Mouse (Mus musculus): ENCODE data around the gene Chrna9. TPM values are rescaled to one million over a fixed set of nuclear protein-coding genes. Genes with fewer than 3 reads are reported as not detected.
A peak's percentile ranks its signal among the peaks of the same experiment; 100 is the strongest.
"Not testable (repeated sequence)": the region's sequence is repeated elsewhere in the genome, so short reads cannot be mapped to it uniquely, and the experiment has no call there.

Gene Chrna9
- polyA plus RNA-seq, 2 experiments: not detected

DNA sequence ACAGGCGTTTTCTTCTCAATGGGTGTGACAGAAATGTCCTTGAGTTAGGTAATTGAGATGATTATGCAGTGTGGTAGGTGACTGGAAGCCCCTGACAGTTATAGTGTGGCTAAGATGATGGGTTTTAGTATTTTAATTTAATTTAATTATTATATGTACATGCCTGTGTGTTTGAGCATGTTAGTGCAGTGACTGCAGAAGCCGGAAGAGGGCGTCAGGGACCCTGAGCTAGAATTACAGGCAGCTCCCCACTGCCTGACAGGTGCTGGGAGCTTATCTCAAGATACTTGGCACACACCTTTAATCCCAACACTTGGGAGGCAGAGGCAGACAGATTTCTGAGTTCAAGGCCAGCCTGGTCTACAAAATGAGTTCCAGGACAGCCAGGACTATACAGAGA, 33.3 kb downstream of the Chrna9 start:
- Histone ChIP-seq H3K9me3 (ENCODE audit: control insufficient read depth, low read length) (no peaks in the 10 kb centered on the region), H3K4me3 (ENCODE audit: insufficient read depth in 1 of 2, low read depth in 2 of 2, low read length in 2 of 2) (no peak overlapping the region), H3K27me3 (ENCODE audit: control insufficient read depth, insufficient read depth, low read length) (no peaks in the 10 kb centered on the region), H3K4me1 (replicated peaks; ENCODE audit: control insufficient read depth in 2 of 2, insufficient read depth in 2 of 2, low read length in 1 of 2) (no peaks in the 10 kb centered on the region), H3K4me2 (ENCODE audit: low read depth) (no peak overlapping the region), H3K27ac (no peak overlapping the region), H3K9ac (replicated peaks) (no peak overlapping the region), H3K36me3 (replicated peaks; ENCODE audit: control insufficient read depth, insufficient read depth, low read depth) (no peaks in the 10 kb centered on the region)
- TF ChIP-seq CTCF (IDR thresholded peaks at IDR 0.05; ENCODE audit: low read depth) (no peak), EP300 (IDR thresholded peaks at IDR 0.05; ENCODE audit: low read depth) (no peak)
- no peak for DNase-seq (ENCODE audit: low read depth in 3 of 3, low spot score in 3 of 3)
- ATAC-seq (ENCODE audit: insufficient read depth): no peak
- WGBS (ENCODE audit: insufficient replicate concordance): 69% methylated on average over 3 of the region's 3 CpGs

DNA sequence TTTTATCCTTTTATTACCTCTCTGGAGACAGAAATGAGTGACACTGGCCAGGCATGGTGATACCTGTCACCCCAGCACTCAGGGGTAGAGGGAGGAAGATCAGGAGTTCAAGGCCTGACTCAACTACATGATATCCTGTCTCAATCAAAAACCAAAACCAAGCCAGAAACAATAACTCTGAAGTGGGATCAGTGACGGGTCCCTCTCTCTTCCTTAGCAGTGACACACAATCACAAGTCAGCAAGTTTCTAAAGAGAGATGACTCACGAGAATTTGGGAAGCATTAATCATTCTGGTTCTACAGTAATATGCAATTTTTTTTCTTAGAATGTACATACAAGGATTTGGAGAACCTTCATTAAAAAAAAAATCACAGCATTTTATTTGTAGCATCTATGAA, 38.5 kb downstream of the Chrna9 start:
- DNase-seq (ENCODE audit: low read depth in 3 of 3, low spot score in 3 of 3) (no peak), ATAC-seq (ENCODE audit: insufficient read depth) (no peak)
- WGBS (ENCODE audit: insufficient replicate concordance): 37% methylated on average over 2 of the region's 2 CpGs
- Histone ChIP-seq H3K9me3 (ENCODE audit: control insufficient read depth, low read length) (no peaks in the 10 kb centered on the region), H3K4me1 (replicated peaks; ENCODE audit: control insufficient read depth in 2 of 2, insufficient read depth in 2 of 2, low read length in 1 of 2) (no peaks in the 10 kb centered on the region), H3K4me2 (ENCODE audit: low read depth) (no peak overlapping the region), H3K4me3 (ENCODE audit: insufficient read depth in 1 of 2, low read depth in 2 of 2, low read length in 2 of 2) (no peak overlapping the region), H3K9ac (replicated peaks) (no peak overlapping the region), H3K27me3 (ENCODE audit: control insufficient read depth, insufficient read depth, low read length) (no peaks in the 10 kb centered on the region), H3K27ac (no peak overlapping the region), H3K36me3 (replicated peaks; ENCODE audit: control insufficient read depth, insufficient read depth, low read depth) (no peaks in the 10 kb centered on the region)
- TF ChIP-seq EP300 (IDR thresholded peaks at IDR 0.05; ENCODE audit: low read depth) (no peak), CTCF (IDR thresholded peaks at IDR 0.05; ENCODE audit: low read depth) (no peak)

DNA sequence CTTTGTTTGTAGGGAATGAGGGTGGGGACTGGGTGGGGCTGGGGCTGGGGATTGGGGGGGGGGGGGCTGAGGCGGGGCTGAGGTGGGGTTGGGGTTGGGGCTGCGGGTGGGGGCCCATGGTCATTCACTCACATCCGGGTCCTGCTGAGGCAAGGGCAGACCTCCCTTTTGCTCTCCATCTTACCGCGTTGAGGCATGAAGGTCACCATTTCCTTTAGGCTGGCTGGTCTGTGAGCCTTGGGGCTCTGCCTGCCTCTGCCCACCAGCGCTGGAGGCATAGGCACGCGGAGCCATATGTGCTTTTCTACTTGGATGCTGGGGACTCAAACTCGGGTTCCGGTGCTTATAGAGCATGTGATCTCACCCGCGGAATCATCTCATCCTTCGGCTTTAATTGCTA, 41.0 kb downstream of the Chrna9 start:
- WGBS (ENCODE audit: insufficient replicate concordance): 57% methylated on average over 13 of the region's 13 CpGs
- no peaks in the 10 kb centered on the region for H3K9me3 ChIP-seq (ENCODE audit: control insufficient read depth, low read length)
- H3K36me3 ChIP-seq (replicated peaks; ENCODE audit: control insufficient read depth, insufficient read depth, low read depth): no peaks in the 10 kb centered on the region
- H3K4me3 ChIP-seq (ENCODE audit: insufficient read depth in 1 of 2, low read depth in 2 of 2, low read length in 2 of 2): no peak overlapping the region
- TF ChIP-seq CTCF (IDR thresholded peaks at IDR 0.05; ENCODE audit: low read depth): no peak
- TF ChIP-seq EP300 (IDR thresholded peaks at IDR 0.05; ENCODE audit: low read depth): no peak
- no peaks in the 10 kb centered on the region for H3K4me1 ChIP-seq (replicated peaks; ENCODE audit: control insufficient read depth in 2 of 2, insufficient read depth in 2 of 2, low read length in 1 of 2)
- DNase-seq (ENCODE audit: low read depth in 3 of 3, low spot score in 3 of 3) (no peak), ATAC-seq (ENCODE audit: insufficient read depth) (no peak)
- no peak overlapping the region for H3K27ac ChIP-seq
- H3K27me3 ChIP-seq (ENCODE audit: control insufficient read depth, insufficient read depth, low read length): no peaks in the 10 kb centered on the region
- no peak overlapping the region for H3K4me2 ChIP-seq (ENCODE audit: low read depth)
- H3K9ac ChIP-seq (replicated peaks): no peak overlapping the region

DNA sequence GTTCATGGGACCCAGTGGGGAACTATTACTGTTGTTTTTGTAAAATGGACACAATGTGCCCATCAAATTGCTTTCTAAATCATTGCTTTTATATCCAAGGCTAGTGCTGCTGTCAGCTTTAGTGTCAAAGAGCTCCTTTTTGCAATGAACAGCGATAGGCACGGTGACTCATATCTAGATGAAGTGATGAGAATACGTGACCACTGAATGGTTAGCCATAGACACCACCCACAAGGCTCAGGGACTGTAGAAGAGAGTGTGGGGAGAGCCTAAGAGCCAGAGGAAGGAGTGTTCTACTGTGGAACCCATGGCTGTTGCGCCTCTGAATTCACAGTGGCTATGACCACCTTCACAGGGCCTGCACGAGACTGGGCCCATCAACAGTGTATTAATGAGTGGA, 51.7 kb downstream of the Chrna9 start:
- Histone ChIP-seq H3K9me3 (ENCODE audit: control insufficient read depth, low read length) (no peaks in the 10 kb centered on the region), H3K4me2 (ENCODE audit: low read depth) (no peak overlapping the region), H3K9ac (replicated peaks) (no peak overlapping the region), H3K27ac (no peak overlapping the region), H3K36me3 (replicated peaks; ENCODE audit: control insufficient read depth, insufficient read depth, low read depth) (no peaks in the 10 kb centered on the region), H3K4me3 (ENCODE audit: insufficient read depth in 1 of 2, low read depth in 2 of 2, low read length in 2 of 2) (no peak overlapping the region), H3K4me1 (replicated peaks; ENCODE audit: control insufficient read depth in 2 of 2, insufficient read depth in 2 of 2, low read length in 1 of 2) (no peaks in the 10 kb centered on the region; a peak in 1 of 4 replicates), H3K27me3 (ENCODE audit: control insufficient read depth, insufficient read depth, low read length) (no peaks in the 10 kb centered on the region)
- WGBS (ENCODE audit: insufficient replicate concordance): 69% methylated on average over 5 of the region's 5 CpGs
- TF ChIP-seq EP300 (IDR thresholded peaks at IDR 0.05; ENCODE audit: low read depth): no peak
- TF ChIP-seq CTCF (IDR thresholded peaks at IDR 0.05; ENCODE audit: low read depth): no peak
- ATAC-seq (ENCODE audit: insufficient read depth): no peak
- DNase-seq (ENCODE audit: low read depth in 3 of 3, low spot score in 3 of 3): no peak

DNA sequence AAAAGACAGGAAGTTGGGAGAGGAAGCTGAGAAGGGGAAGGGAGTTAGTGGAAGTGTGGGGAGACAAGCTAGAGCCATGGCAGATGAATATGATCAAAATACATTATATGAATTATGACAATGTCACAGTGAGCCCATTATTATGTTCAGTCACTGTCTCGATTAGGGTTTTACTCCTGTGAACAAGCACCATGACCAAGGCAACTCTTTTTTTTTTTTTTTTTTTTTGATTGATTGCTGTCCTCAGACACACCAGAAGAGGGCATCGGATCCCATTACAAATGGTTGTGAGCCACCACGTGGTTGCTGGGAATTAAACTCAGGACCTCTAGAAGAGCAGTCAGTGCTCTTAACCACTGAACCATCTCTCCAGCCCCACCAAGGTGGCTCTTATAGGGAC, 52.3 kb downstream of the Chrna9 start:
- not testable (repeated sequence) for H3K9ac ChIP-seq (replicated peaks); H3K9me3 ChIP-seq (ENCODE audit: control insufficient read depth, low read length); DNase-seq (ENCODE audit: low read depth in 3 of 3, low spot score in 3 of 3); H3K36me3 ChIP-seq (replicated peaks; ENCODE audit: control insufficient read depth, insufficient read depth, low read depth); H3K27ac ChIP-seq; H3K4me1 ChIP-seq (replicated peaks; ENCODE audit: control insufficient read depth in 2 of 2, insufficient read depth in 2 of 2, low read length in 1 of 2); H3K4me2 ChIP-seq (ENCODE audit: low read depth); H3K4me3 ChIP-seq (ENCODE audit: insufficient read depth in 1 of 2, low read depth in 2 of 2, low read length in 2 of 2); ATAC-seq (ENCODE audit: insufficient read depth); H3K27me3 ChIP-seq (ENCODE audit: control insufficient read depth, insufficient read depth, low read length)
- WGBS (ENCODE audit: insufficient replicate concordance): 56% methylated on average over 3 of the region's 3 CpGs

DNA sequence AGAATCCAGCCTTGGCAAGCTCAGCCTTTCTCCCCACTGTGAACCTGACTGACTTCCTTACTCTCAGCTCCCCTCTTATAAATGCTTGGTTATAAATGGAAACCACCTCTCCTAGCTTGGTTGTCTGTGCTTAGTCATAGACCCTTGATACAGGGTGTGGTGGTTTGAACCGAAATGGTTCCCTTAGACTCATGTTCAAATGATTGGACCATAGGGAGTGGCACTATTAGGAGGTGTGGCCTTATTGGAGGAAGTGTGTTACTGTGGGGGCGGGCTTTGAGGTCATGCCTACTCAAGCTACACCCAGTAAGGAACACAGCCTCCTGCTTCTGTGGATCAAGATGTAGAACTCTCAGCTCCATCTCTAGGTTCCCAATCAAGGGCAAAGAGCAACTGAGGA, 56.5 kb downstream of the Chrna9 start:
- DNase-seq (ENCODE audit: low read depth in 3 of 3, low spot score in 3 of 3) (peak in 1 of 3 experiments; percentile 29), ATAC-seq (ENCODE audit: insufficient read depth) (no peak)
- H3K9me3 ChIP-seq (ENCODE audit: control insufficient read depth, low read length): no peaks in the 10 kb centered on the region
- WGBS (ENCODE audit: insufficient replicate concordance): 34% methylated on average over 2 of the region's 2 CpGs
- TF ChIP-seq CTCF (IDR thresholded peaks at IDR 0.05; ENCODE audit: low read depth): no peak
- TF ChIP-seq EP300 (IDR thresholded peaks at IDR 0.05; ENCODE audit: low read depth): no peak
- H3K4me1 ChIP-seq (replicated peaks; ENCODE audit: control insufficient read depth in 2 of 2, insufficient read depth in 2 of 2, low read length in 1 of 2): no peaks in the 10 kb centered on the region; a peak in 1 of 4 replicates
- H3K9ac ChIP-seq (replicated peaks): no peak overlapping the region
- no peaks in the 10 kb centered on the region for H3K27me3 ChIP-seq (ENCODE audit: control insufficient read depth, insufficient read depth, low read length)
- no peak overlapping the region for H3K4me3 ChIP-seq (ENCODE audit: insufficient read depth in 1 of 2, low read depth in 2 of 2, low read length in 2 of 2)
- no peak overlapping the region for H3K27ac ChIP-seq
- no peaks in the 10 kb centered on the region for H3K36me3 ChIP-seq (replicated peaks; ENCODE audit: control insufficient read depth, insufficient read depth, low read depth)
- H3K4me2 ChIP-seq (ENCODE audit: low read depth): no peak overlapping the region
